Mouse (Mus musculus): Measurements from ENCODE around the gene Ltc4s. TPM values are rescaled to one million over a fixed set of nuclear protein-coding genes. Genes with fewer than 3 reads are reported as not detected.

Gene Ltc4s
- polyA plus RNA-seq, 1 experiment from 2014 or later, result 2.1 TPM

GRCm38 (mm10) chr11:50252166-50252565 lies 13.8 kb upstream of the Ltc4s start:
- no peak for TF ChIP-seq CTCF (IDR thresholded peaks at IDR 0.05; ENCODE audit: low read depth)
- Histone ChIP-seq H3K27ac (ENCODE audit: low read depth) (peak overlapping the region; percentile 13; the same call in 1 of the 2 replicates), H3K9me3 (ENCODE audit: low read depth, low read length) (no peaks in the 10 kb centered on the region), H3K4me2 (no peak overlapping the region), H3K9ac (no peak overlapping the region), H3K4me1 (ENCODE audit: insufficient read depth) (peaks cover 7% of the 10 kb centered on the region; the same call in 1 of the 2 replicates), H3K4me3 (ENCODE audit: low read depth, low read length) (no peak overlapping the region), H3K27me3 (ENCODE audit: insufficient read depth, low read length) (no peaks in the 10 kb centered on the region), H3K36me3 (ENCODE audit: insufficient read depth) (peaks cover 17% of the 10 kb centered on the region; the same call in 1 of the 2 replicates)
- WGBS, result 36% methylated on average over 3 of the region's 3 CpGs
- DNase-seq (no peak), ATAC-seq (ENCODE audit: insufficient read depth) (0 out of 2 replicates have a peak, but pooled peaks have one; percentile 21)

DNA sequence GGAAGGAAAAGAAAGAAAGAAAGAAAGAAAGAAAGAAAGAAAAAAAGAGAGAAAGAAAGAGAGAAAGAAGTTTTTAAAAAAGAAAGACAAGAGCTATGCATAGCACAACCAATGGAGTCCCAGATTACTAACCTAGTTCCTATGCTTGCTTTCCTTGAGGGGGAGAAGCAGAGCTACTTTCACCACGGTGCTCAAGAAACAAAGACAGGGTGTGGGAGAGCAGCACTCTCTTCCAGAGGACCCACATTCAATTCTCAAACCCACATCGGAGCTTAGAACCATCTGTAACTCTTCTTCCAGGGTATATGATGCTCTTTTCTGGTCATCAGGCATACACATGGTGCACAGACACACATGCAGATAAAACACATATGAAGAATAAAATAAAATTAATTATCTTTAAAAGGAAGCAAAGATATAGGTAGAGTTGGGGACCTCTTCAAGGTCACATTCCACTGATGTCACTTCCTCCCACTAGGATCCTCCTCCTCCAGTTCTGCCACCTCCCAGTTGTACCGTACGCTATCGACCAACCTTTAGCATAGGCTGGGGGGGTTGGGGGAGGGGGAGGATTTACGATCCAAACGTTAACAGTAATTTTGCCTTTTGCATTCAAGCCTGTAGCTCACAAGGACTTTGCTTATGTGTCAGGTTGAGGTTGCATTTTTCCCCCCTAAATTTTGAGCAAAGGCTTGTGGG lies 10.2 kb upstream of the Ltc4s start:
- DNase-seq (no peak), ATAC-seq (ENCODE audit: insufficient read depth) (no peak)
- Histone ChIP-seq H3K4me2 (no peak overlapping the region), H3K27me3 (ENCODE audit: insufficient read depth, low read length) (no peaks in the 10 kb centered on the region), H3K4me1 (ENCODE audit: insufficient read depth) (peaks cover 7% of the 10 kb centered on the region; the same call in 1 of the 2 replicates), H3K36me3 (ENCODE audit: insufficient read depth) (no peaks in the 10 kb centered on the region), H3K27ac (ENCODE audit: low read depth) (no peak overlapping the region), H3K4me3 (ENCODE audit: low read depth, low read length) (no peak overlapping the region), H3K9me3 (ENCODE audit: low read depth, low read length) (no peaks in the 10 kb centered on the region), H3K9ac (no peak overlapping the region)
- 77% methylated on average over 7 of the region's 7 CpGs for WGBS
- no peak for TF ChIP-seq CTCF (IDR thresholded peaks at IDR 0.05; ENCODE audit: low read depth)

- WGBS, result 66% methylated on average over 5 of the region's 5 CpGs
- no peaks in the 10 kb centered on the region for H3K36me3 ChIP-seq (ENCODE audit: insufficient read depth)
- H3K27ac ChIP-seq (ENCODE audit: low read depth), result no peak overlapping the region
- no peak for TF ChIP-seq CTCF (IDR thresholded peaks at IDR 0.05; ENCODE audit: low read depth)
- no peak overlapping the region for H3K9ac ChIP-seq
- no peak for ATAC-seq (ENCODE audit: insufficient read depth)
- no peak for DNase-seq
- no peaks in the 10 kb centered on the region for H3K27me3 ChIP-seq (ENCODE audit: insufficient read depth, low read length)
- H3K4me3 ChIP-seq (ENCODE audit: low read depth, low read length), result no peak overlapping the region
- H3K9me3 ChIP-seq (ENCODE audit: low read depth, low read length), result no peaks in the 10 kb centered on the region
- H3K4me2 ChIP-seq, result no peak overlapping the region
- H3K4me1 ChIP-seq (ENCODE audit: insufficient read depth), result no peaks in the 10 kb centered on the region
Observed at GRCm38 (mm10) chr11:50245269-50245668, 6.9 kb upstream of the Ltc4s start.

DNA sequence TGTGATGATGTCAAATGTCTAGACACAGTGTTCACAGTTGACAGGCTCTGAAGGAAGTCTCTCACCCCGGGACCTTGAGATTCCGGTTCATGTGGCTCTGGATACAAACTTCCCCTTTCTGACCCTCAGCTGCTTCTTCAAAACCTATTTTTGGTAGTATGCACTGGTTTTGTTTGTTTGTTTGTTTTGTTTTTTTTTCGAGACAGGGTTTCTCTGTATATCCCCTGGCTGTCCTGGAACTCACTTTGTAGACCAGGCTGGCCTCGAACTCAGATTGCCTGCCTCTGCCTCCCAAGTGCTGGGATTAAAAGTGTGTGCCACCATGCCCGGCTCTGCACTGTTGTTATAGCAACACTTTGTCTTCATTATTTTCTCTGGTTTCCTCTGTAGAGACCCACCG lies 5.5 kb upstream of the Ltc4s start:
- H3K4me2 ChIP-seq, result no peak overlapping the region
- ATAC-seq (ENCODE audit: insufficient read depth) (no peak), DNase-seq (no peak)
- H3K9me3 ChIP-seq (ENCODE audit: low read depth, low read length), result no peaks in the 10 kb centered on the region
- H3K4me3 ChIP-seq (ENCODE audit: low read depth, low read length), result no peak overlapping the region
- no peak overlapping the region for H3K9ac ChIP-seq
- no peak for TF ChIP-seq CTCF (IDR thresholded peaks at IDR 0.05; ENCODE audit: low read depth)
- no peak overlapping the region for H3K27ac ChIP-seq (ENCODE audit: low read depth)
- no peaks in the 10 kb centered on the region for H3K36me3 ChIP-seq (ENCODE audit: insufficient read depth)
- 73% methylated on average over 6 of the region's 6 CpGs for WGBS
- no peaks in the 10 kb centered on the region for H3K27me3 ChIP-seq (ENCODE audit: insufficient read depth, low read length)
- H3K4me1 ChIP-seq (ENCODE audit: insufficient read depth), result no peaks in the 10 kb centered on the region

- 71% methylated on average over 7 of the region's 7 CpGs for WGBS
- DNase-seq, result no peak
- H3K27ac ChIP-seq (ENCODE audit: low read depth), result no peak overlapping the region
Observed at GRCm38 (mm10) chr11:50240235-50240911, 2.0 kb upstream of the Ltc4s start.

GRCm38 (mm10) chr11:50238821-50239791 lies 690 bp upstream of the Ltc4s start:
- H3K27ac ChIP-seq (ENCODE audit: low read depth), result no peak overlapping the region
- H3K36me3 ChIP-seq (ENCODE audit: insufficient read depth), result peaks cover 14% of the 10 kb centered on the region
- no peaks in the 10 kb centered on the region for H3K4me1 ChIP-seq (ENCODE audit: insufficient read depth)
- WGBS, result 88% methylated on average over 9 of the region's 9 CpGs
- DNase-seq, result no peak
- H3K4me2 ChIP-seq, result no peak overlapping the region
- no peaks in the 10 kb centered on the region for H3K9me3 ChIP-seq (ENCODE audit: low read depth, low read length)
- no peak overlapping the region for H3K4me3 ChIP-seq (ENCODE audit: low read depth, low read length)
- no peak overlapping the region for H3K9ac ChIP-seq
- peaks cover 17% of the 10 kb centered on the region; the same call in 1 of the 2 replicates for H3K27me3 ChIP-seq (ENCODE audit: insufficient read depth, low read length)
- no peak for TF ChIP-seq CTCF (IDR thresholded peaks at IDR 0.05; ENCODE audit: low read depth)
- ATAC-seq (ENCODE audit: insufficient read depth), result no peak

More at GRCm38 (mm10) chr11:50240235-50240911, 2.0 kb upstream of the Ltc4s start:
- no peak overlapping the region for H3K4me2 ChIP-seq
- no peak for TF ChIP-seq CTCF (IDR thresholded peaks at IDR 0.05; ENCODE audit: low read depth)
- H3K9me3 ChIP-seq (ENCODE audit: low read depth, low read length), result no peaks in the 10 kb centered on the region
- no peak for ATAC-seq (ENCODE audit: insufficient read depth)
- H3K4me1 ChIP-seq (ENCODE audit: insufficient read depth), result no peaks in the 10 kb centered on the region
- H3K27me3 ChIP-seq (ENCODE audit: insufficient read depth, low read length), result peaks cover 17% of the 10 kb centered on the region; the same call in 1 of the 2 replicates
- 0 out of 2 replicates have a peak, but pooled peaks cover 2% of the 10 kb centered on the region for H3K36me3 ChIP-seq (ENCODE audit: insufficient read depth)
- no peak overlapping the region for H3K9ac ChIP-seq
- no peak overlapping the region for H3K4me3 ChIP-seq (ENCODE audit: low read depth, low read length)

Data from lung, embryonic 14.5 days (tissue).